Comparison of ENCODE assay signal across 8 mouse cellular contexts in genomic region chr11:3291311-3292061, GRCm38 (mm10). TPM values are rescaled to one million over a fixed set of nuclear protein-coding genes. Genes with fewer than 3 reads are reported as not detected.
A peak's percentile ranks its signal among the peaks of the same experiment; 100 is the strongest.
DNase-seq lines count a peak whose midpoint lies in the region; ATAC-seq and TF ChIP-seq lines count a peak whose summit lies in the region.

No protein-coding gene starts in this region.

- H3K9me3 ChIP-seq in heart, embryonic 12.5 days (replicated peaks) = no peaks in the 10 kb centered on the region
- H3K9me3 ChIP-seq in limb, embryonic 10.5 days (replicated peaks) = no peaks in the 10 kb centered on the region

- peaks cover 17% of the 10 kb centered on the region for H3K4me1 ChIP-seq in lung, adult 2 months (ENCODE audit: control insufficient read depth, insufficient read depth, low read length)
- peaks cover 18% of the 10 kb centered on the region for H3K4me1 ChIP-seq in brown adipose tissue, adult 24 weeks (ENCODE audit: control insufficient read depth, insufficient read depth, insufficient read length, low read length)
- peaks cover 44% of the 10 kb centered on the region for H3K4me1 ChIP-seq in heart, embryonic 12.5 days (replicated peaks)
- peaks cover 55% of the 10 kb centered on the region for H3K4me1 ChIP-seq in limb, embryonic 10.5 days

- H3K4me2 ChIP-seq in heart, embryonic 12.5 days = peak overlapping the region; percentile 99
- peak overlapping the region; percentile 100 for H3K4me2 ChIP-seq in myocyte (ENCODE audit: low read depth)

- WGBS in lung, adult 2 months = 12% methylated on average over 26 of the region's 26 CpGs
- WGBS in heart, embryonic 12.5 days = 2% methylated on average over 26 of the region's 26 CpGs
- WGBS in limb, embryonic 10.5 days = 3% methylated on average over 26 of the region's 26 CpGs

- peaks cover 35% of the 10 kb centered on the region for H3K36me3 ChIP-seq in heart, embryonic 12.5 days
- H3K36me3 ChIP-seq in limb, embryonic 10.5 days = peaks cover 52% of the 10 kb centered on the region
- peaks cover 12% of the 10 kb centered on the region for H3K36me3 ChIP-seq in myocyte (ENCODE audit: control insufficient read depth, insufficient read depth)

- no peak for TF ChIP-seq CTCF in lung, adult 2 months (IDR thresholded peaks at IDR 0.05; ENCODE audit: insufficient read depth, low read length)

- TF ChIP-seq POLR2A in lung, adult 2 months (IDR thresholded peaks at IDR 0.05; ENCODE audit: borderline replicate concordance, extremely low read depth, low read depth, low read length) = 0 out of 2 replicates have a peak, but pooled peaks have one; percentile 8
- peak; percentile 5 for TF ChIP-seq POLR2A in myocyte (IDR thresholded peaks at IDR 0.05; ENCODE audit: insufficient read length, low read depth)

- H3K27me3 ChIP-seq in heart, embryonic 12.5 days (replicated peaks) = no peaks in the 10 kb centered on the region
- no peaks in the 10 kb centered on the region for H3K27me3 ChIP-seq in limb, embryonic 10.5 days (ENCODE audit: low read depth, poor library complexity, severe bottlenecking)
- H3K27me3 ChIP-seq in myocyte (ENCODE audit: control insufficient read depth, insufficient read depth, insufficient read length) = no peaks in the 10 kb centered on the region

- peak overlapping the region; percentile 83 for H3K4me3 ChIP-seq in lung, adult 2 months (replicated peaks; ENCODE audit: extremely low read depth, low read depth, low read length)
- H3K4me3 ChIP-seq in brown adipose tissue, adult 24 weeks (ENCODE audit: insufficient read depth, low read depth, low read length) = peak overlapping the region; percentile 98
- peak overlapping the region; percentile 73 for H3K4me3 ChIP-seq in heart, embryonic 12.5 days
- H3K4me3 ChIP-seq in limb, embryonic 10.5 days = peak overlapping the region; percentile 86
- peak overlapping the region; percentile 62 for H3K4me3 ChIP-seq in myocyte

- ATAC-seq in heart, embryonic 12.5 days (ENCODE audit: insufficient number of reproducible peaks, low FRiP score) = no peak
- no peak for ATAC-seq in megakaryocyte-erythroid progenitor cell, adult 5-6 weeks (replicated peaks; ENCODE audit: low FRiP score, low TSS enrichment, poor library complexity, severe bottlenecking)

- H3K9ac ChIP-seq in heart, embryonic 12.5 days = peak overlapping the region; percentile 97

- peak overlapping the region; percentile 79 for H3ac ChIP-seq in myocyte (ENCODE audit: control insufficient read depth, insufficient read length)

- H3K79me2 ChIP-seq in myocyte (ENCODE audit: control insufficient read depth, insufficient read depth) = peaks cover 45% of the 10 kb centered on the region

- H3K27ac ChIP-seq in brown adipose tissue, adult 24 weeks (replicated peaks; ENCODE audit: low read depth, low read length) = no peak overlapping the region
- H3K27ac ChIP-seq in heart, embryonic 12.5 days (ENCODE audit: poor library complexity, severe bottlenecking) = peak overlapping the region; percentile 100
- H3K27ac ChIP-seq in limb, embryonic 10.5 days = peak overlapping the region; percentile 98

- no peak for DNase-seq in lung, adult 2 months
- DNase-seq in lung, postnatal 25 days (ENCODE audit: low spot score) = no peak
- DNase-seq in limb, embryonic 10.5 days (ENCODE audit: low spot score) = peak; percentile 66
- DNase-seq in right cerebral cortex, adult 18-20 months = no peak

TF ChIP-seq in myocyte, 11 proteins besides CTCF, POLR2A, EP300 and RAD21:
- no peak for TF ChIP-seq CEBPB (IDR thresholded peaks at IDR 0.05; ENCODE audit: insufficient read depth, poor library complexity, severe bottlenecking)
- TF ChIP-seq USF1 (IDR thresholded peaks at IDR 0.05; ENCODE audit: low read depth) = no peak
- TF ChIP-seq E2F4 (IDR thresholded peaks at IDR 0.05; ENCODE audit: insufficient read depth) = no peak
- no peak for TF ChIP-seq TCF3 (IDR thresholded peaks at IDR 0.05; ENCODE audit: insufficient read length, low read depth)

RNA-seq across cellular contexts. Expression of gene Patz1, which starts 2.8 kb away (rescaled TPM):
- 40.3 and 50.9 TPM in 2 replicates for polyA plus RNA-seq in lung, adult 2 months (2012; rRNA removed)
- polyA plus RNA-seq in brown adipose tissue, adult 24 weeks (2012; ENCODE audit: insufficient read depth, insufficient read length, missing spikeins) = 2.0 and 4.0 TPM in 2 replicates
- polyA plus RNA-seq in heart, embryonic 12.5 days (2016; fragmentation: Nextera tagmentation; extraction: Ambion mirVana) = 35.6 and 39.5 TPM in 2 replicates
- 80.2 and 81.7 TPM in 2 replicates for polyA plus RNA-seq in limb, embryonic 10.5 days (2016; fragmentation: Nextera tagmentation; extraction: Ambion mirVana)
- polyA plus RNA-seq in myocyte (2012; fragmentation: generic; extraction: Trizol) = 14.5 TPM
- total RNA-seq in megakaryocyte-erythroid progenitor cell, adult 5-6 weeks (2014; fragmentation: Nextera tagmentation) = 89.5 and 92.4 TPM in 2 replicates
- total RNA-seq in megakaryocyte-erythroid progenitor cell, adult 5-6 weeks (2017) = 64.2 and 78.3 TPM in 2 replicates

RNA-seq across cellular contexts. Expression of gene Drg1, which starts 25.3 kb away (rescaled TPM):
- 20.1 and 21.5 TPM in 2 replicates for polyA plus RNA-seq in lung, adult 2 months (2012; rRNA removed)
- polyA plus RNA-seq in brown adipose tissue, adult 24 weeks (2012; ENCODE audit: insufficient read depth, insufficient read length, missing spikeins) = 50.0 and 57.3 TPM in 2 replicates
- polyA plus RNA-seq in heart, embryonic 12.5 days (2016; fragmentation: Nextera tagmentation; extraction: Ambion mirVana) = 159 and 171 TPM in 2 replicates
- polyA plus RNA-seq in limb, embryonic 10.5 days (2016; fragmentation: Nextera tagmentation; extraction: Ambion mirVana) = 276 and 280 TPM in 2 replicates
- 109 TPM for polyA plus RNA-seq in myocyte (2012; fragmentation: generic; extraction: Trizol)
- 178 and 211 TPM in 2 replicates for total RNA-seq in megakaryocyte-erythroid progenitor cell, adult 5-6 weeks (2014; fragmentation: Nextera tagmentation)
- total RNA-seq in megakaryocyte-erythroid progenitor cell, adult 5-6 weeks (2017) = 230 and 276 TPM in 2 replicates

RNA-seq across cellular contexts. Expression of gene Pik3ip1, which starts 38.7 kb away (rescaled TPM):
- 23.2 and 38.3 TPM in 2 replicates for polyA plus RNA-seq in lung, adult 2 months (2012; rRNA removed)
- 1.4 and 3.8 TPM in 2 replicates for polyA plus RNA-seq in brown adipose tissue, adult 24 weeks (2012; ENCODE audit: insufficient read depth, insufficient read length, missing spikeins)
- 20.2 and 21.3 TPM in 2 replicates for polyA plus RNA-seq in heart, embryonic 12.5 days (2016; fragmentation: Nextera tagmentation; extraction: Ambion mirVana)
- polyA plus RNA-seq in limb, embryonic 10.5 days (2016; fragmentation: Nextera tagmentation; extraction: Ambion mirVana) = 5.9 and 8.5 TPM in 2 replicates
- polyA plus RNA-seq in myocyte (2012; fragmentation: generic; extraction: Trizol) = 5.8 TPM
- total RNA-seq in megakaryocyte-erythroid progenitor cell, adult 5-6 weeks (2014; fragmentation: Nextera tagmentation) = 8.3 and 20.5 TPM in 2 replicates
- total RNA-seq in megakaryocyte-erythroid progenitor cell, adult 5-6 weeks (2017) = 17.5 and 28.1 TPM in 2 replicates
